Mouse (Mus musculus) small intestine, adult 2 months (tissue): Measurements from ENCODE around the gene Ap2b1. TPM values are rescaled to one million over a fixed set of nuclear protein-coding genes. Genes with fewer than 3 reads are reported as not detected.
A peak's percentile ranks its signal among the peaks of the same experiment; 100 is the strongest.

Experiments
- H3K27ac ChIP-seq: fragments of 200-500 bp; 2 replicates; pipeline ENCODE4 v1.5.1; 2012; ENCODE audit warnings: low read depth, low read length, control low read depth, inconsistent platforms; ENCODE audit not compliant: insufficient read depth
- H3K27me3 ChIP-seq: fragments of 200-500 bp; 2 replicates; pipeline ENCODE4 v1.6.1; 2012; ENCODE audit warnings: mild to moderate bottlenecking, moderate library complexity, low read length, inconsistent platforms; ENCODE audit not compliant: control insufficient read depth, insufficient read depth
- H3K36me3 ChIP-seq: fragments of 200-500 bp; 2 replicates; pipeline ENCODE4 v1.6.1; 2012; ENCODE audit warnings: mild to moderate bottlenecking, low read length, control low read depth, inconsistent platforms; ENCODE audit not compliant: control insufficient read depth, insufficient read depth
- H3K4me1 ChIP-seq: fragments of 200-500 bp; 2 replicates; pipeline ENCODE4 v1.6.1; 2012; ENCODE audit warnings: low read length, inconsistent platforms, mixed read lengths; ENCODE audit not compliant: control insufficient read depth, insufficient read depth, insufficient read length
- H3K4me3 ChIP-seq: fragments of 200-500 bp; 2 replicates; pipeline ENCODE4 v1.5.1; 2012; ENCODE audit warnings: low read depth, mild to moderate bottlenecking, control low read depth, inconsistent platforms, low read length, moderate library complexity
- CTCF ChIP-seq: fragments of 200-500 bp; IDR thresholded peaks from 2 replicates; pipeline ENCODE4 v1.5.1; 2012; ENCODE audit warnings: low read depth, mild to moderate bottlenecking, control low read depth, inconsistent platforms, low read length, moderate library complexity, mixed read lengths; ENCODE audit not compliant: insufficient replicate concordance, insufficient read length; ENCODE audit errors: extremely low read depth
- POLR2A ChIP-seq: fragments of 200-500 bp; IDR thresholded peaks from 2 replicates; pipeline ENCODE4 v1.6.1; 2012; ENCODE audit warnings: low read depth, mild to moderate bottlenecking, control low read depth, inconsistent platforms, low read length, moderate library complexity
- WGBS: fragments of 180-500 bp; shearing (Covaris S2); methylation state at CpG from one replicate; pipeline ENCODE4 v1.1.7; 2018; 5-methylcytosine and 5-hydroxymethylcytosine counted together
- polyA plus RNA-seq: library from polyadenylated mRNA; depleted of rRNA; stranded (reverse); fragments of >200 nt; gene quantifications from 2 replicates; pipeline ENCODE4 v1.2.3, GENCODE M21; 2012

The Ap2b1 gene
- polyA plus RNA-seq, 1 experiment: 27.1 TPM

DNA sequence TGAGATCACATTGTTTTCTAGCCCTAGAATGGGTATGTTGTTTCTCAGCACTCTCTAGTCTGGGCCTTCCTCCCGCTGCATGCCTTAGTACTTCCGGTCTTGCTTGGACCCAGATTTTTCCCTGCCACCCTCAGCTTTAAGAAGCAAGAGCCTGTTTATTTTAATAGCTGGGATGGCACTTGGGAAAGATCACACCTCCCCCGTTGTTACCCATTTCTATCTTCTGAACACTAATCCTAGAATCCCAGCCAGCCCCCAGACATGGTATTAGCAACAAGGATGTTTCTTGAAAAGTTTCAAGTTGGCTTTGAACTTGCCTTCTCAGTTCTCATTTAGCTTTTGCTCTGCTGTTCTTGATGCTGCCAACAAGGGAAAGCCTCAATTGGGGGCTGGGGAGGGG lies 107.6 kb downstream of the Ap2b1 start:
- H3K27ac ChIP-seq: no peak overlapping the region
- peaks cover 23% of the 10 kb centered on the region for H3K36me3 ChIP-seq
- H3K4me1 ChIP-seq: peaks cover 6% of the 10 kb centered on the region
- H3K4me3 ChIP-seq: no peak overlapping the region
- WGBS: 65% methylated on average over 3 of the region's 3 CpGs
- H3K27me3 ChIP-seq: peaks cover 8% of the 10 kb centered on the region
- TF ChIP-seq CTCF (no peak), POLR2A (no peak)

DNA sequence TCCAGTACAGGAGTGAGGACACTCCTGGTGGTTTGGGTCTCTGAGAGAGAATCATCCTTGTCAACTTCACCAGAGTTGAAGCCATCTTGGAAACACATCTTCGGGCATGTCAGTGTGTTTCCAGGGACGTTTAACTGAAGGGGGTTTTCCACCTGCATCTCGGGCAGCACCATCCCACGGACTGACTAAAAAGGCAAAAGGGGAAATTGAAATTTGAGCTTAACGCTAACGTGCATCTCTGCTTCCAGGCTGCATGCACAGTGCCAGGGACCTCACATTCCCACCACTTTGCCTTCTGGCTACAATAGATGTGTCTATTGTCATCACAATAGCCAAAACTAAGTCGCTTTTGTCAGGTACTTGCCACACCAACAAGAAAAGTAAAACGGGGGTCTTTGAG lies 109.4 kb downstream of the Ap2b1 start:
- 48% methylated on average over 8 of the region's 8 CpGs for WGBS
- no peak overlapping the region for H3K4me3 ChIP-seq
- H3K36me3 ChIP-seq: peaks cover 11% of the 10 kb centered on the region
- peaks cover 8% of the 10 kb centered on the region for H3K27me3 ChIP-seq
- no peak overlapping the region for H3K27ac ChIP-seq
- TF ChIP-seq POLR2A: no peak
- TF ChIP-seq CTCF: no peak
- peaks cover 6% of the 10 kb centered on the region for H3K4me1 ChIP-seq

DNA sequence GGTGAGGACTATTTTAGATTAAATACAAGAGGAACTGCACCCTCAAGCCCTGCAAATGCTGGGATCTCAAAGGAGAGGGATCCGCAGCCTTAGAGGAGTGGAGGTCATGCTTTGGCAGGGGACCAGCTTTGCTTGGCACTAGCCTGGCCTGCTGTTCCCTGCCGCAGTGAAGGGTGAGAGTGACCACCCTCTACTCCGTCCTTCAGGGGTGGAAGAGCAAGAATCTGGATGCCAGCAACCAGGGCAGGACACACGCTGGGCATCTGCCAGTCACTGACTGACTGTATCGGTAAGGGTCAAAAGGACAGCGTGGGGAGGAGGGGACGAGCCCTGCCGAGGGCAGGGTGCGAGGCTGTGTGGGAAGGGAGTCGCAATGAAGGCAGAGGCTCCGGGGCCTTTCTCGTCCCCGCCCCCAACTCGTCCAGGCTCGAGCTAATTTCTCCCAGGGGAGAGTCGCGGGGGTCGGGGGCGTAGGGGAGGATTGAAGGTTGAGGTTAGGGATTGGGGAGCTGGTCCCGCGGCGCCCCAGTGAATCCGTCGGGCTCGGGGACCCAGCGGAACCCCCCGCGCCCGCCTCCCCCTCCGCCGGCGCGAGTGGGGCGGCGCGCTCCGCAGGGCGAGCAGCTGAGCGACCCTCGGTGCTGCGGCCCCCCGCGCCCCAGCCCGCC lies 110.4 kb downstream of the Ap2b1 start, which contains the start of gene Rasl10b:
Gene Rasl10b (plus strand): TSS at position 51 of the 668 bp plus-strand sequence.
- H3K4me1 ChIP-seq: peaks cover 6% of the 10 kb centered on the region
- no peak within 1 kb of the TSS for H3K27ac ChIP-seq
- 3% methylated on average over 42 of the region's 44 CpGs for WGBS
- no peak for TF ChIP-seq CTCF
- peak within 1 kb of the TSS; percentile 46 for H3K4me3 ChIP-seq
- peaks cover 8% of the 10 kb centered on the region for H3K27me3 ChIP-seq
- peaks cover 3% of the 10 kb centered on the region for H3K36me3 ChIP-seq

DNA sequence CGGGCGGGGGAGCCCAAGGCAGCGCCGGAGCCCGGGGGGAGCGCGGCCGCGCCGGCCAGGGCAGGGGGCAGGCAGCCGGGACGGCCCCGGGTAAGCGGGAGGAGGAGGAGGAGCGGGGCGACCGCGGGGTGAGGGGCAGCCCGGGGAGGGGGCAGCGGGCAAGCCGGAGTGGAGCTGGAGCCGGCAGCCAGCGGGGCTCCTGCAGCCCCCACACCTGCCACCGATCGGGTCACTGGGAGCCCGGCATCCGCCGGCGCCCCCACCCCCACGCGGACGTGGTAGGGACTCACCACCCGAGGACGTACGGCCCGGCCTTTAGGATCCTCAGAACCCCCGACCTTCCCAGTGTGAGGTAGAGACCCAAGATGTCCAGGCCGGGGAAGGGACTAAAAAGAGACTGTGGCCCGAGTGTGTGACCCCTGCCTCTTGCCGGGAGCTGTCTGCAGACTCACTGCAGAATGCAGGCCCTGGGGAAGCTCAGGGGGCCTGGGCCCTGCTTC lies 111.0 kb downstream of the Ap2b1 start:
- TF ChIP-seq CTCF: no peak
- no peak for TF ChIP-seq POLR2A
- 2% methylated on average over 32 of the region's 40 CpGs for WGBS
- no peaks in the 10 kb centered on the region for H3K36me3 ChIP-seq

DNA sequence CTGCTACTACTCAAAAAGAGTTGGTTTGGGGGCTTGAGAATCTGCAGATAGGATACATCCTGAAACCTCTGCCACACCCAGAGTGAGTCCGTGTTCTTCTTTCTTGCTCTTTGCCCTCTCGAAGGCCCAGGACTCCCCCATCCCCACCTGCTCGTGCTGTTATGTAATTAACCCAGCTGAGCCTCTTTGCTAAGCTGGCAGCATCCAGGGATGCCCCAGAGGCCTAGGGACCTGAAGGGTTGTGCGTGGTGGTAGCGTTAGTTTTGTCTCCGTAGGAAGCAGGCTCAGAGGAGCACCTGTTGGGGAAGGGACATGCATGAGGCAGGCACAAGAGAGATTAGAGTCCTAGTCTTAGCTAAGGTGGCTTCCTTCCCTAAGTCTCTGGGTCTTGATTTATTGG lies 111.7 kb downstream of the Ap2b1 start:
- Histone ChIP-seq H3K4me3 (no peak overlapping the region), H3K27me3 (peaks cover 8% of the 10 kb centered on the region), H3K4me1 (peaks cover 6% of the 10 kb centered on the region), H3K27ac (no peak overlapping the region), H3K36me3 (no peaks in the 10 kb centered on the region)
- WGBS: 45% methylated on average over 6 of the region's 6 CpGs
- TF ChIP-seq CTCF (no peak), POLR2A (no peak)

More for the DNA sequence above, 111.0 kb downstream of the Ap2b1 start:
- no peak overlapping the region for H3K27ac ChIP-seq
- peak overlapping the region; percentile 46 for H3K4me3 ChIP-seq
- H3K4me1 ChIP-seq: peaks cover 6% of the 10 kb centered on the region
- peaks cover 8% of the 10 kb centered on the region for H3K27me3 ChIP-seq

DNA sequence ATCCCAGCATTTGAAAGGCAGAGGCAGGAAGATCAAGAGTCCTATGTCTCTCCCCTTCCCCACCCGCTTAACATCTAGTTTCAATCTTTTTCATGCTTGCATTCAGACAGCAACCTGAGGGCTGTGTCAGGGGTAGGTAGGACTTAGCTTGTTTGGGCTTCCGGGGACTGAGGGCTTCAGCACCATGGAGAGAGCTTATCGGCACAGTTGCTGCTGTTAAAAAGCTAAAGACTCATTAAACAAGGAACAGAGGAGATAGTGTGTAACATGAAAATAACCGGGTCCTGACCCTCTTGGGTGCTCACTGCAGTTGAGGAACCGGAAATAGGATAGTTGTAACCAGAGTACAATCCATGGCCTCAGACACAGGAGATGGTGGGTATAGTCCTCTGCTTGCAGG lies 118.3 kb downstream of the Ap2b1 start:
- 5% methylated on average over 5 of the region's 5 CpGs for WGBS

DNA sequence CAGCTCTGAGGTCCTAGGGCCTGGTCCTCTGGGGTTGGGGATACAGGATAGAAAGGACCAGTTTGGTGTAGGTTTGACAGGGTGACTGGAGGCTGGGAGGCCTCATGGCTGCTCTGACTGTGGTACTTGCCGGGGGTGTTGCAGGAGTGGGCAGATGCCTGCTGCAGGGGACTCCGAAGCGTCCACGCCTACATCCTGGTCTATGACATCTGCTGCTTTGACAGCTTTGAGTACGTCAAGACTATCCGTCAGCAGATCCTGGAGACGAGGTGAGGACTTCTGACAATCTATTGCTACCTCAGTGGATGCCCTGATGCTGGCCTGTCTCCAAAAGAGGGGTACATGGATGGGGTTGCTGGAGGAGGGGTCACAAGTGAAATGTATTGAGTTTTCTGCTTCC lies 118.9 kb downstream of the Ap2b1 start:
- Histone ChIP-seq H3K36me3 (no peaks in the 10 kb centered on the region), H3K4me1 (peaks cover 3% of the 10 kb centered on the region; the same call in 1 of the 2 replicates), H3K27me3 (peaks cover 3% of the 10 kb centered on the region; the same call in 1 of the 2 replicates), H3K27ac (no peak overlapping the region), H3K4me3 (no peak overlapping the region)
- WGBS: 81% methylated on average over 7 of the region's 7 CpGs
- TF ChIP-seq CTCF (no peak), POLR2A (no peak)

More for the DNA sequence above, 118.3 kb downstream of the Ap2b1 start:
- Histone ChIP-seq H3K4me3 (no peak overlapping the region), H3K27me3 (peaks cover 3% of the 10 kb centered on the region; the same call in 1 of the 2 replicates), H3K27ac (no peak overlapping the region), H3K4me1 (peaks cover 3% of the 10 kb centered on the region; the same call in 1 of the 2 replicates), H3K36me3 (no peaks in the 10 kb centered on the region)
- TF ChIP-seq POLR2A: no peak
- TF ChIP-seq CTCF: no peak

DNA sequence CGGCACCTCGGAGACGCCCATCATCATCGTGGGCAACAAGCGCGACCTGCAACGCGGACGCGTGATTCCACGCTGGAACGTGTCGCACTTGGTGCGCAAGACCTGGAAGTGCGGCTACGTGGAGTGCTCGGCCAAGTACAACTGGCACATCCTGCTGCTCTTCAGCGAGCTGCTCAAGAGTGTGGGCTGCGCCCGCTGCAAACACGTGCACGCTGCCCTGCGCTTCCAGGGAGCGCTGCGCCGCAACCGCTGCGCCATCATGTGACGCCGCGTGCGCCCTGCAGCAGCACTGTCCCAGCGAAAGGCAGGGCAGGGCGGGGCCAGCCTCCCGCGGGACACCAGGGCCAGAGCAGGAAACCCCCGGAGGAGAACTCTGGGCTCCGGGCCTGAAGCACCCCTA lies 119.7 kb downstream of the Ap2b1 start:
- H3K36me3 ChIP-seq: no peaks in the 10 kb centered on the region
- H3K4me1 ChIP-seq: peaks cover 3% of the 10 kb centered on the region; the same call in 1 of the 2 replicates
- H3K4me3 ChIP-seq: no peak overlapping the region
- H3K27me3 ChIP-seq: peaks cover 3% of the 10 kb centered on the region; the same call in 1 of the 2 replicates
- TF ChIP-seq CTCF: no peak
- TF ChIP-seq POLR2A: no peak
- no peak overlapping the region for H3K27ac ChIP-seq
- 11% methylated on average over 38 of the region's 38 CpGs for WGBS
